Mouse (Mus musculus): Measurements from ENCODE around the gene Amigo1. TPM values are rescaled to one million over a fixed set of nuclear protein-coding genes. Genes with fewer than 3 reads are reported as not detected.

Amigo1 gene
- polyA plus RNA-seq (2016; fragmentation: Nextera tagmentation; extraction: Ambion mirVana), result 4.0 and 4.3 TPM in 2 replicates

- peaks cover 33% of the 10 kb centered on the region for H3K4me1 ChIP-seq
- H3K27ac ChIP-seq (replicated peaks), result peak within 1 kb of the TSS; percentile 83
- H3K27me3 ChIP-seq (replicated peaks; ENCODE audit: low read depth, poor library complexity, severe bottlenecking), result peaks cover 58% of the 10 kb centered on the region
- 0 out of 2 replicates have a peak, but pooled peaks cover 10% of the 10 kb centered on the region for H3K36me3 ChIP-seq (replicated peaks)
- WGBS, result 3% methylated on average over 100 of the region's 100 CpGs
- no peaks in the 10 kb centered on the region for H3K9me3 ChIP-seq
- peak within 1 kb of the TSS; percentile 85 for H3K4me3 ChIP-seq
- DNase-seq (ENCODE audit: low spot score), result peak; percentile 70
These were observed at the start of gene Amigo1 for GRCm38 (mm10) chr3:108186098-108187047. Amigo1 (plus strand) TSS chr3:108186335.

- 88% methylated on average over 1 of the region's 1 CpGs for WGBS
- H3K4me3 ChIP-seq, result no peak overlapping the region
- H3K27me3 ChIP-seq (replicated peaks; ENCODE audit: low read depth, poor library complexity, severe bottlenecking), result no peaks in the 10 kb centered on the region
- no peak overlapping the region for H3K27ac ChIP-seq (replicated peaks)
- no peaks in the 10 kb centered on the region for H3K4me1 ChIP-seq
- H3K9me3 ChIP-seq, result no peaks in the 10 kb centered on the region
- DNase-seq (ENCODE audit: low spot score), result no peak
- H3K36me3 ChIP-seq (replicated peaks), result peaks cover 33% of the 10 kb centered on the region
These were observed 47.0 kb upstream of the Amigo1 start for GRCm38 (mm10) chr3:108139113-108139512.

- Histone ChIP-seq H3K27me3 (replicated peaks; ENCODE audit: low read depth, poor library complexity, severe bottlenecking) (no peaks in the 10 kb centered on the region), H3K4me1 (peaks cover 12% of the 10 kb centered on the region), H3K27ac (replicated peaks) (no peak overlapping the region), H3K9me3 (no peaks in the 10 kb centered on the region), H3K36me3 (replicated peaks) (peaks cover 33% of the 10 kb centered on the region), H3K4me3 (no peak overlapping the region)
- WGBS, result 81% methylated on average over 4 of the region's 4 CpGs
- DNase-seq (ENCODE audit: low spot score), result no peak
These were observed 45.3 kb upstream of the Amigo1 start for GRCm38 (mm10) chr3:108140786-108141185.

GRCm38 (mm10) chr3:108145534-108146445 lies 40.3 kb upstream of the Amigo1 start, which contains the start of gene Gnai3:
Gnai3 (minus strand) TSS chr3:108146146.
- H3K4me1 ChIP-seq, result peaks cover 30% of the 10 kb centered on the region
- no peaks in the 10 kb centered on the region for H3K9me3 ChIP-seq
- H3K27me3 ChIP-seq (replicated peaks; ENCODE audit: low read depth, poor library complexity, severe bottlenecking), result no peaks in the 10 kb centered on the region
- H3K36me3 ChIP-seq (replicated peaks), result peaks cover 7% of the 10 kb centered on the region; the same call in 1 of the 2 replicates
- peak; percentile 94 for DNase-seq (ENCODE audit: low spot score)
- H3K4me3 ChIP-seq, result peak within 1 kb of the TSS; percentile 78
- WGBS, result under 1% methylated on average over 63 of the region's 63 CpGs
- H3K27ac ChIP-seq (replicated peaks), result peak within 1 kb of the TSS; percentile 95

GRCm38 (mm10) chr3:108146671-108147070 lies 39.5 kb upstream of the Amigo1 start:
- no peaks in the 10 kb centered on the region for H3K9me3 ChIP-seq
- 59% methylated on average over 5 of the region's 5 CpGs for WGBS
- DNase-seq (ENCODE audit: low spot score), result no peak
- H3K4me1 ChIP-seq, result peaks cover 37% of the 10 kb centered on the region
- H3K27me3 ChIP-seq (replicated peaks; ENCODE audit: low read depth, poor library complexity, severe bottlenecking), result no peaks in the 10 kb centered on the region
- H3K36me3 ChIP-seq (replicated peaks), result peaks cover 3% of the 10 kb centered on the region; the same call in 1 of the 2 replicates
- H3K27ac ChIP-seq (replicated peaks), result peak overlapping the region; percentile 95
- H3K4me3 ChIP-seq, result peak overlapping the region; percentile 78

- WGBS, result 71% methylated on average over 11 of the region's 11 CpGs
- peak overlapping the region; percentile 30 for H3K27ac ChIP-seq (replicated peaks)
- H3K4me1 ChIP-seq, result peaks cover 37% of the 10 kb centered on the region
- H3K27me3 ChIP-seq (replicated peaks; ENCODE audit: low read depth, poor library complexity, severe bottlenecking), result no peaks in the 10 kb centered on the region
- DNase-seq (ENCODE audit: low spot score), result peak; percentile 89
- peak overlapping the region; percentile 27; the same call in 1 of the 2 replicates for H3K4me3 ChIP-seq
- H3K36me3 ChIP-seq (replicated peaks), result peaks cover 3% of the 10 kb centered on the region; the same call in 1 of the 2 replicates
- H3K9me3 ChIP-seq, result no peaks in the 10 kb centered on the region
These were observed 38.5 kb upstream of the Amigo1 start for GRCm38 (mm10) chr3:108147386-108148235.

- peaks cover 19% of the 10 kb centered on the region for H3K4me1 ChIP-seq
- H3K4me3 ChIP-seq, result no peak overlapping the region
- H3K9me3 ChIP-seq, result no peaks in the 10 kb centered on the region
- 93% methylated on average over 3 of the region's 3 CpGs for WGBS
- H3K27ac ChIP-seq (replicated peaks), result no peak overlapping the region
- no peak for DNase-seq (ENCODE audit: low spot score)
- H3K36me3 ChIP-seq (replicated peaks), result peaks cover 3% of the 10 kb centered on the region; the same call in 1 of the 2 replicates
- H3K27me3 ChIP-seq (replicated peaks; ENCODE audit: low read depth, poor library complexity, severe bottlenecking), result no peaks in the 10 kb centered on the region
These were observed 33.8 kb upstream of the Amigo1 start for GRCm38 (mm10) chr3:108152290-108152689.

- H3K36me3 ChIP-seq (replicated peaks), result peaks cover 3% of the 10 kb centered on the region; the same call in 1 of the 2 replicates
- H3K27me3 ChIP-seq (replicated peaks; ENCODE audit: low read depth, poor library complexity, severe bottlenecking), result no peaks in the 10 kb centered on the region
- peak within 1 kb of the TSS; percentile 40; the same call in 1 of the 2 replicates for H3K27ac ChIP-seq (replicated peaks)
- no peaks in the 10 kb centered on the region for H3K9me3 ChIP-seq
- no peak within 1 kb of the TSS for H3K4me3 ChIP-seq
- DNase-seq (ENCODE audit: low spot score), result no peak
- 48% methylated on average over 4 of the region's 4 CpGs for WGBS
- H3K4me1 ChIP-seq, result peaks cover 20% of the 10 kb centered on the region
These were observed 31.5 kb upstream of the Amigo1 start, which contains the start of gene Gpr61 for GRCm38 (mm10) chr3:108154656-108155055. Gpr61 (minus strand) TSS chr3:108154882.

- 68% methylated on average over 9 of the region's 9 CpGs for WGBS
- Histone ChIP-seq H3K4me3 (no peak overlapping the region), H3K36me3 (replicated peaks) (no peaks in the 10 kb centered on the region), H3K4me1 (peaks cover 12% of the 10 kb centered on the region), H3K27ac (replicated peaks) (peak overlapping the region; percentile 52), H3K27me3 (replicated peaks; ENCODE audit: low read depth, poor library complexity, severe bottlenecking) (no peaks in the 10 kb centered on the region; the same call in 1 of the 2 replicates), H3K9me3 (no peaks in the 10 kb centered on the region)
- no peak for DNase-seq (ENCODE audit: low spot score)
These were observed 27.6 kb upstream of the Amigo1 start for GRCm38 (mm10) chr3:108158383-108159037.

- Histone ChIP-seq H3K4me3 (no peak overlapping the region), H3K27me3 (replicated peaks; ENCODE audit: low read depth, poor library complexity, severe bottlenecking) (peaks cover 18% of the 10 kb centered on the region), H3K36me3 (replicated peaks) (no peaks in the 10 kb centered on the region), H3K9me3 (no peaks in the 10 kb centered on the region), H3K4me1 (peaks cover 46% of the 10 kb centered on the region), H3K27ac (replicated peaks) (no peak overlapping the region)
- 70% methylated on average over 5 of the region's 5 CpGs for WGBS
- no peak for DNase-seq (ENCODE audit: low spot score)
These were observed 22.0 kb upstream of the Amigo1 start for GRCm38 (mm10) chr3:108164091-108164490.

GRCm38 (mm10) chr3:108164807-108165206 lies 21.3 kb upstream of the Amigo1 start:
- peaks cover 50% of the 10 kb centered on the region for H3K4me1 ChIP-seq

More at GRCm38 (mm10) chr3:108164807-108165206, 21.3 kb upstream of the Amigo1 start:
- 21% methylated on average over 9 of the region's 9 CpGs for WGBS
- Histone ChIP-seq H3K9me3 (no peaks in the 10 kb centered on the region), H3K27ac (replicated peaks) (peak overlapping the region; percentile 81; the same call in 1 of the 2 replicates), H3K36me3 (replicated peaks) (no peaks in the 10 kb centered on the region), H3K27me3 (replicated peaks; ENCODE audit: low read depth, poor library complexity, severe bottlenecking) (peaks cover 18% of the 10 kb centered on the region), H3K4me3 (peak overlapping the region; percentile 22)
- peak; percentile 88 for DNase-seq (ENCODE audit: low spot score)

All from embryonic facial prominence, embryonic 10.5 days (tissue).